Mouse (Mus musculus): ENCODE measurements around the gene Yju2. TPM values are rescaled to one million over a fixed set of nuclear protein-coding genes. Genes with fewer than 3 reads are reported as not detected.

Gene Yju2
- polyA plus RNA-seq, 1 experiment = 9.5 TPM

- TF ChIP-seq CTCF (IDR thresholded peaks at IDR 0.05; ENCODE audit: insufficient read depth, low read length) (no peak), POLR2A (IDR thresholded peaks at IDR 0.05; ENCODE audit: borderline replicate concordance, extremely low read depth, low read depth, low read length) (no peak)
- Histone ChIP-seq H3K4me3 (replicated peaks; ENCODE audit: extremely low read depth, low read depth, low read length) (no peak overlapping the region), H3K4me1 (ENCODE audit: control insufficient read depth, insufficient read depth, low read length) (peaks cover 2% of the 10 kb centered on the region)
- no peak for DNase-seq
- WGBS = 70% methylated on average over 9 of the region's 9 CpGs
Measured at GRCm38 (mm10) chr17:55950601-55951000, 8.3 kb upstream of the Yju2 start.

GRCm38 (mm10) chr17:55952041-55952440 lies 6.9 kb upstream of the Yju2 start:
- TF ChIP-seq CTCF (IDR thresholded peaks at IDR 0.05; ENCODE audit: insufficient read depth, low read length) (no peak), POLR2A (IDR thresholded peaks at IDR 0.05; ENCODE audit: borderline replicate concordance, extremely low read depth, low read depth, low read length) (no peak)
- H3K4me1 ChIP-seq (ENCODE audit: control insufficient read depth, insufficient read depth, low read length) = no peaks in the 10 kb centered on the region
- no peak overlapping the region for H3K4me3 ChIP-seq (replicated peaks; ENCODE audit: extremely low read depth, low read depth, low read length)

GRCm38 (mm10) chr17:55952447-55953027 lies 6.4 kb upstream of the Yju2 start, which contains the start of gene Ebi3:
Ebi3 (plus strand) TSS chr17:55952640.
- H3K4me3 ChIP-seq (replicated peaks; ENCODE audit: extremely low read depth, low read depth, low read length) = no peak within 1 kb of the TSS
- 58% methylated on average over 6 of the region's 6 CpGs for WGBS
- TF ChIP-seq POLR2A (IDR thresholded peaks at IDR 0.05; ENCODE audit: borderline replicate concordance, extremely low read depth, low read depth, low read length) (no peak), CTCF (IDR thresholded peaks at IDR 0.05; ENCODE audit: insufficient read depth, low read length) (no peak)
- DNase-seq = no peak
- no peaks in the 10 kb centered on the region for H3K4me1 ChIP-seq (ENCODE audit: control insufficient read depth, insufficient read depth, low read length)

More at GRCm38 (mm10) chr17:55952041-55952440, 6.9 kb upstream of the Yju2 start:
- no peak for DNase-seq

- no peak overlapping the region for H3K4me3 ChIP-seq (replicated peaks; ENCODE audit: extremely low read depth, low read depth, low read length)
- DNase-seq = no peak
- no peak for TF ChIP-seq POLR2A (IDR thresholded peaks at IDR 0.05; ENCODE audit: borderline replicate concordance, extremely low read depth, low read depth, low read length)
- TF ChIP-seq CTCF (IDR thresholded peaks at IDR 0.05; ENCODE audit: insufficient read depth, low read length) = no peak
- 67% methylated on average over 6 of the region's 6 CpGs for WGBS
- no peaks in the 10 kb centered on the region; the same call in 1 of the 2 replicates for H3K4me1 ChIP-seq (ENCODE audit: control insufficient read depth, insufficient read depth, low read length)
Measured at GRCm38 (mm10) chr17:55953751-55954150, 5.1 kb upstream of the Yju2 start.

- 28% methylated on average over 16 of the region's 16 CpGs for WGBS
Measured at GRCm38 (mm10) chr17:55954229-55954628, 4.7 kb upstream of the Yju2 start.

GRCm38 (mm10) chr17:55956129-55956528 lies 2.8 kb upstream of the Yju2 start:
- DNase-seq = peak; percentile 83
- TF ChIP-seq CTCF (IDR thresholded peaks at IDR 0.05; ENCODE audit: insufficient read depth, low read length) (no peak), POLR2A (IDR thresholded peaks at IDR 0.05; ENCODE audit: borderline replicate concordance, extremely low read depth, low read depth, low read length) (no peak)
- peaks cover 2% of the 10 kb centered on the region; the same call in 1 of the 2 replicates for H3K4me1 ChIP-seq (ENCODE audit: control insufficient read depth, insufficient read depth, low read length)
- peak overlapping the region; percentile 45 for H3K4me3 ChIP-seq (replicated peaks; ENCODE audit: extremely low read depth, low read depth, low read length)
- WGBS = 10% methylated on average over 26 of the region's 26 CpGs

More at GRCm38 (mm10) chr17:55954229-55954628, 4.7 kb upstream of the Yju2 start:
- TF ChIP-seq CTCF (IDR thresholded peaks at IDR 0.05; ENCODE audit: insufficient read depth, low read length) (no peak), POLR2A (IDR thresholded peaks at IDR 0.05; ENCODE audit: borderline replicate concordance, extremely low read depth, low read depth, low read length) (no peak)
- Histone ChIP-seq H3K4me1 (ENCODE audit: control insufficient read depth, insufficient read depth, low read length) (no peaks in the 10 kb centered on the region; the same call in 1 of the 2 replicates), H3K4me3 (replicated peaks; ENCODE audit: extremely low read depth, low read depth, low read length) (no peak overlapping the region)
- DNase-seq = no peak

- no peak for TF ChIP-seq POLR2A (IDR thresholded peaks at IDR 0.05; ENCODE audit: borderline replicate concordance, extremely low read depth, low read depth, low read length)
- TF ChIP-seq CTCF (IDR thresholded peaks at IDR 0.05; ENCODE audit: insufficient read depth, low read length) = no peak
- DNase-seq = no peak
- Histone ChIP-seq H3K4me3 (replicated peaks; ENCODE audit: extremely low read depth, low read depth, low read length) (no peak overlapping the region), H3K4me1 (ENCODE audit: control insufficient read depth, insufficient read depth, low read length) (peaks cover 2% of the 10 kb centered on the region; the same call in 1 of the 2 replicates)
- WGBS = 41% methylated on average over 6 of the region's 6 CpGs
Measured at GRCm38 (mm10) chr17:55956591-55956990, 2.3 kb upstream of the Yju2 start.

GRCm38 (mm10) chr17:55957168-55957567 lies 1.7 kb upstream of the Yju2 start:
- TF ChIP-seq POLR2A (IDR thresholded peaks at IDR 0.05; ENCODE audit: borderline replicate concordance, extremely low read depth, low read depth, low read length) (no peak), CTCF (IDR thresholded peaks at IDR 0.05; ENCODE audit: insufficient read depth, low read length) (peak; percentile 82)
- 18% methylated on average over 9 of the region's 9 CpGs for WGBS
- DNase-seq = peak; percentile 74
- Histone ChIP-seq H3K4me1 (ENCODE audit: control insufficient read depth, insufficient read depth, low read length) (peaks cover 2% of the 10 kb centered on the region; the same call in 1 of the 2 replicates), H3K4me3 (replicated peaks; ENCODE audit: extremely low read depth, low read depth, low read length) (no peak overlapping the region)

- TF ChIP-seq POLR2A (IDR thresholded peaks at IDR 0.05; ENCODE audit: borderline replicate concordance, extremely low read depth, low read depth, low read length) (no peak), CTCF (IDR thresholded peaks at IDR 0.05; ENCODE audit: insufficient read depth, low read length) (no peak)
- DNase-seq = no peak
- 73% methylated on average over 13 of the region's 13 CpGs for WGBS
- Histone ChIP-seq H3K4me3 (replicated peaks; ENCODE audit: extremely low read depth, low read depth, low read length) (no peak overlapping the region), H3K4me1 (ENCODE audit: control insufficient read depth, insufficient read depth, low read length) (peaks cover 2% of the 10 kb centered on the region; the same call in 1 of the 2 replicates)
Measured at GRCm38 (mm10) chr17:55957726-55958583, 944 bp upstream of the Yju2 start.

Data from lung, adult 2 months (tissue).